In the genomic region with DNA sequence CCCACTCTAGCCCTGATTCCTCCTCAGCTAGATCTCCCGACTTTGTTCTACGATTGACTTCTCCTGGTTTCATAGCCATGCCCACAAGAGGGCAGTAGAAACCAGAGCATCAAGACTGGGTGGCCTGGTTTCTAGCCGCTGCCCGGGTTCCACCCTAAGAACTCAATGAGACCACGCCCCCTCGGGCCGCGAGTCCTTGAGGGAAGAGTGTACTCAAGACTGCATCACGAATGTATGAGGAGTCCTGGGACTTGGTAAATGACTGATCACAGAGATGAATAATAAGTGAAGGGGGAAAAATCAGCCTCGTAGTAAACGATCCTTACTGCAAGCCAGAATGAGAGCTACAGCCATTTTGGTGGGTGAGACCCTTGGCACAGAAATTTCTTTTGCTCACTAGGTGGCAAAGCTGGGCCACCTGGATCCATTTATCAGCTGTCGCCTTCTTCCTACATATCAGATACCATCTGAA, we compare ENCODE assay signal across 7 mouse cellular contexts. TPM values are rescaled to one million over a fixed set of nuclear protein-coding genes. Genes with fewer than 3 reads are reported as not detected.
A peak's percentile ranks its signal among the peaks of the same experiment; 100 is the strongest.
DNase-seq lines count a peak whose midpoint lies in the region; TF ChIP-seq lines count a peak whose summit lies in the region.

No protein-coding gene starts in this region.

- intact Hi-C loops in left cerebral cortex, postnatal 14 days (cut with DNase I): loop anchor here (1.0 to 5.0 kb wide), 3 partner anchors 46 to 146 kb away; no protein-coding TSS in a partner anchor

- TF ChIP-seq CTCF in cortical plate, adult 2 months (IDR thresholded peaks at IDR 0.05; ENCODE audit: extremely low read depth, insufficient read depth, low read length): peak; percentile 93

- no peak overlapping the region for H3K27ac ChIP-seq in cortical plate, adult 2 months (ENCODE audit: insufficient read depth, low read length)

- no peak for TF ChIP-seq POLR2A in cortical plate, adult 2 months (IDR thresholded peaks at IDR 0.05; ENCODE audit: extremely low read depth, insufficient read depth, low read length)

- H3K4me3 ChIP-seq in cortical plate, adult 2 months (ENCODE audit: insufficient read depth, low read length): no peak overlapping the region

- H3K4me1 ChIP-seq in cortical plate, adult 2 months (ENCODE audit: control insufficient read depth, insufficient read depth, low read length): peaks cover 1% of the 10 kb centered on the region; the same call in 1 of the 2 replicates

- DNase-seq in adrenal gland, adult 18-20 months (ENCODE audit: low spot score in 2 of 2): peak; percentile 74 to 76
- peak; percentile 75 for DNase-seq in gastrocnemius, postnatal 10 days
- peak; percentile 90 for DNase-seq in induced T-regulatory cell, adult 2 months (ENCODE audit: low read depth)
- peak; percentile 88 to 90 for DNase-seq in left cerebral cortex, postnatal 14 days (ENCODE audit: low spot score in 2 of 2)
- DNase-seq in mesoderm, embryonic 11.5 days (ENCODE audit: low read depth, low spot score): peak; percentile 94
- peak; percentile 80 for DNase-seq in right cerebral cortex, postnatal 25 days

RNA-seq across cellular contexts. Expression of gene Oaz3, which starts 12.8 kb away (rescaled TPM):
- total RNA-seq in adrenal gland, adult 18-20 months (2021): not detected
- polyA plus RNA-seq in cortical plate, adult 2 months (2012; rRNA removed): 0.15 and 0.25 TPM in 2 replicates
- not detected for total RNA-seq in gastrocnemius, postnatal 10 days (2021)
- not detected for total RNA-seq in left cerebral cortex, postnatal 14 days (2021)

RNA-seq across cellular contexts. Expression of gene Mrpl9, which starts 13.4 kb away (rescaled TPM):
- 10 to 100 TPM; 69.9 to 77.6 TPM for total RNA-seq in adrenal gland, adult 18-20 months (2021)
- polyA plus RNA-seq in cortical plate, adult 2 months (2012; rRNA removed): 46.0 and 47.9 TPM in 2 replicates
- total RNA-seq in gastrocnemius, postnatal 10 days (2021): 10 to 100 TPM; 42.3 to 54.0 TPM
- 10 to 100 TPM; 38.3 to 40.0 TPM for total RNA-seq in left cerebral cortex, postnatal 14 days (2021)

RNA-seq across cellular contexts. Expression of gene Celf3, which starts 21.5 kb away (rescaled TPM):
- total RNA-seq in adrenal gland, adult 18-20 months (2021): 10 to 100 TPM; 16.3 to 29.0 TPM
- polyA plus RNA-seq in cortical plate, adult 2 months (2012; rRNA removed): 314 and 357 TPM in 2 replicates
- under 1 TPM; 0.49 to 0.61 TPM for total RNA-seq in gastrocnemius, postnatal 10 days (2021)
- 100 to 1,000 TPM; 207 to 232 TPM for total RNA-seq in left cerebral cortex, postnatal 14 days (2021)

RNA-seq across cellular contexts. Expression of gene Riiad1, which starts 23.6 kb away (rescaled TPM):
- total RNA-seq in adrenal gland, adult 18-20 months (2021): 1 to 10 TPM; 3.0 to 3.3 TPM
- 3.2 and 4.1 TPM in 2 replicates for polyA plus RNA-seq in cortical plate, adult 2 months (2012; rRNA removed)
- 1 to 10 TPM; 5.0 to 7.9 TPM for total RNA-seq in gastrocnemius, postnatal 10 days (2021)
- total RNA-seq in left cerebral cortex, postnatal 14 days (2021): 1 to 10 TPM; 6.5 to 7.3 TPM

RNA-seq across cellular contexts. Expression of gene Tdrkh, which starts 43.5 kb away (rescaled TPM):
- 10 to 100 TPM in 1 of 2 experiments, 1 to 10 TPM in 1; 8.5 to 14.3 TPM for total RNA-seq in adrenal gland, adult 18-20 months (2021)
- polyA plus RNA-seq in cortical plate, adult 2 months (2012; rRNA removed): 15.2 and 15.5 TPM in 2 replicates
- total RNA-seq in gastrocnemius, postnatal 10 days (2021): 1 to 10 TPM; 6.3 to 8.9 TPM
- 10 to 100 TPM; 35.2 to 36.0 TPM for total RNA-seq in left cerebral cortex, postnatal 14 days (2021)

Comparison
In these comparisons a context has a peak if more than half of its experiments do, and no peak if none do; other contexts are left out.
1. RNA of gene Celf3, which starts 21.5 kb away (total RNA-seq): 207 to 232 TPM in left cerebral cortex, postnatal 14 days and 16.3 to 29.0 TPM in adrenal gland, adult 18-20 months; 0.49 to 0.61 TPM in gastrocnemius, postnatal 10 days; every median in the first group is over 10 times any median in the second.
2. Peak in every context shown above with its lines, with median percentiles within 50 percentile points of each other: DNase-seq.